Mouse (Mus musculus) lung, postnatal 0 days (tissue): ENCODE measurements at regions not wholly inside any gene's neighbourhood (a gene's known extent, or its start where the extent isn't known, plus 50 kb on each side); places are given as distances from the start of the nearest gene placed in this dataset.

Experiments
- ATAC-seq: fragments of 200-750 bp; cut with Nextera tagmentation; 2 replicates; pipeline ENCODE4 v1.8.0; 2017; ENCODE audit warnings: moderate library complexity
- DNase-seq: peaks from one replicate; pipeline ENCODE4 v3.0.0-alpha.2; 2016; ENCODE audit warnings: low spot score
- H3K27ac ChIP-seq: fragments of 300-500 bp; sonication (generic); 2 replicates; pipeline ENCODE4 v1.5.1; 2014; ENCODE audit warnings: antibody characterized with exemption, mild to moderate bottlenecking, low read length, mixed read lengths
- H3K27me3 ChIP-seq: fragments of 300-500 bp; sonication (generic); replicated peaks from 2 replicates; pipeline ENCODE4 v1.6.1; 2014; ENCODE audit warnings: low read length, mixed read lengths; ENCODE audit not compliant: insufficient read depth
- H3K36me3 ChIP-seq: fragments of 300-500 bp; sonication (generic); 2 replicates; pipeline ENCODE4 v1.6.1; 2014; ENCODE audit warnings: low read length, mixed read lengths; ENCODE audit not compliant: insufficient read depth
- H3K4me1 ChIP-seq: fragments of 300-500 bp; sonication (generic); 2 replicates; pipeline ENCODE4 v1.6.1; 2014; ENCODE audit warnings: antibody characterized with exemption, low read depth, low read length, mixed read lengths; ENCODE audit not compliant: insufficient read depth
- H3K4me2 ChIP-seq: fragments of 300-500 bp; sonication (generic); replicated peaks from 2 replicates; pipeline ENCODE4 v1.6.1; 2014; ENCODE audit warnings: low read depth, mild to moderate bottlenecking, low read length, moderate library complexity, mixed read lengths
- H3K4me3 ChIP-seq: fragments of 300-500 bp; sonication (generic); 2 replicates; pipeline ENCODE4 v1.5.1; 2014; ENCODE audit warnings: low read depth, low read length
- H3K9ac ChIP-seq: fragments of 300-500 bp; sonication (generic); replicated peaks from 2 replicates; pipeline ENCODE4 v1.6.1; 2014; ENCODE audit warnings: low read depth, mild to moderate bottlenecking
- H3K9me3 ChIP-seq: fragments of 300-500 bp; sonication (generic); 2 replicates; pipeline ENCODE4 v1.6.1; 2016; ENCODE audit warnings: low read length, mixed read lengths
- CTCF ChIP-seq: IDR thresholded peaks from 2 replicates; pipeline ENCODE4 v1.5.1; 2016; ENCODE audit warnings: antibody characterized with exemption, mild to moderate bottlenecking
- EP300 ChIP-seq: IDR thresholded peaks from 2 replicates; pipeline ENCODE4 v1.6.1; 2016; ENCODE audit warnings: antibody characterized with exemption, mild to moderate bottlenecking, control low read depth
- WGBS: fragments of 180-500 bp; shearing (Covaris S2); extraction: QIAGEN DNeasy Blood & Tissue Kit; methylation state at CpG from one replicate; pipeline ENCODE4 v1.1.7; 2014; 5-methylcytosine and 5-hydroxymethylcytosine counted together

DNA sequence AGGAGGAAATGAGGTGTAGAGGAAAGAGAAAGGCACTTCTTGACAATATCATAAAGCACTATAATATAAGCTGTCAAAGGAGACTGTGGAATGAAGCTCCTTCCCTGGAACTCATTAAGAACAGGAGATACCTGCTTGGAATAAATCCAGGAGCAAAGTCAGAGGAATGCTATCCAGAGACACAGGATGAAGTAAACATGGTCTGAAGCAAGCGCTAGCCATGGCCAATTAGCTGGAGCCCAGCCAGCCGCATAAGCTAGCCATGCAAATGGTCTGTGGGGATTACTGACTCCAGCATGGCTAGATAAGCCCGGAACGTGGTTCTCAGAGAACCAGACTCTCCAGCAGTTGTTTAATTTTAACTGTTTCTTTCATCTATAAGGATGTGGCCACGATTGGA lies 54.9 kb upstream of the Gpc3 start:
- ATAC-seq (no peak), DNase-seq (no peak)
- 27% methylated on average over 5 of the region's 5 CpGs for WGBS
- no peak for TF ChIP-seq EP300
- TF ChIP-seq CTCF, result no peak
- Histone ChIP-seq H3K27me3 (no peaks in the 10 kb centered on the region), H3K4me2 (no peak overlapping the region), H3K9me3 (no peaks in the 10 kb centered on the region), H3K4me3 (no peak overlapping the region), H3K4me1 (no peaks in the 10 kb centered on the region), H3K36me3 (no peaks in the 10 kb centered on the region), H3K9ac (no peak overlapping the region), H3K27ac (no peak overlapping the region)

DNA sequence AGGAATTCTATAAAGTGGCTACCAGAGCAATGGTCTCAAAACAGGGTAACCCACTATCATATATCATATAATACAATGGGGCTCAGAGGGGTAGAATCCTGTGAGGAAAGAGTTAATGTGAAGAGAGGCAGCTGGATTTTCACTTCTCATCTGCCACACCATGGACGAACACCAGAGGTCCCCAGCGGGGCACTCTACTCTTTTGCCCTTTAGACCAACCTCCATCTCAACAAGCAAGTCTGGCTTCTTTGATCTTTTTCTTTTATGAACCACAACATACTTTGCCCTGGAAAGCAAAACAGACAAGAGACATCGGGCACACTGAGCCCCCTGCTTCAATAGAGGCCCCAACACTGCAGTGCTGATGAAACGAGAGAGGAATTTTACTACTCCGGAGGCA lies 65.3 kb upstream of the Gpc3 start:
- H3K36me3 ChIP-seq, result no peaks in the 10 kb centered on the region
- DNase-seq (peak; percentile 23), ATAC-seq (no peak)
- no peak overlapping the region for H3K4me2 ChIP-seq
- H3K9me3 ChIP-seq, result no peaks in the 10 kb centered on the region
- no peaks in the 10 kb centered on the region for H3K4me1 ChIP-seq
- no peak overlapping the region for H3K9ac ChIP-seq
- no peak overlapping the region for H3K27ac ChIP-seq
- no peak overlapping the region for H3K4me3 ChIP-seq
- 19% methylated on average over 5 of the region's 5 CpGs for WGBS
- H3K27me3 ChIP-seq, result no peaks in the 10 kb centered on the region
- TF ChIP-seq CTCF, result peak; percentile 46
- TF ChIP-seq EP300, result no peak

DNA sequence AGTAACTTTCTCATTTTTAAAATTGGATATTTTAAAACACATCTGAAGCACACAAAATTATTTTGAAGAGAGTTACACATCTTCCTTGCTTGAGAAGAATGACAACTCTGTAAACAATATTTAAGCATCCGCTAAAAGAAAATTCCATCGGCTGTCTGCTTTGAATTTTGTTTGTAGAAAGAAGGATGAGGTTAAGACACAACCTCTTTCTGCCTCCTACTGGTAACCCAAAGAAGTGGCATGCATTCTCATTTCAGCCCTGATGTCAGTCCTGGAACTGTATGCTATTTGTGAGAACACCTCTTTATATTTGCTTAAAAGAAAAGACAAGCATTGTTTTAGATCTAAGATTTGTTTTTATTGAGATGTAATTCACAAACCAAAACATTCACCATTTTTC lies 80.6 kb upstream of the Gpc3 start:
- no peak overlapping the region for H3K4me3 ChIP-seq
- ATAC-seq (no peak), DNase-seq (peak; percentile 41)
- no peaks in the 10 kb centered on the region for H3K9me3 ChIP-seq
- H3K4me1 ChIP-seq, result no peaks in the 10 kb centered on the region
- no peak overlapping the region for H3K4me2 ChIP-seq
- 34% methylated on average over 2 of the region's 2 CpGs for WGBS
- TF ChIP-seq CTCF (peak; percentile 64), EP300 (no peak)
- no peaks in the 10 kb centered on the region for H3K27me3 ChIP-seq
- no peaks in the 10 kb centered on the region for H3K36me3 ChIP-seq
- no peak overlapping the region for H3K9ac ChIP-seq
- H3K27ac ChIP-seq, result no peak overlapping the region

DNA sequence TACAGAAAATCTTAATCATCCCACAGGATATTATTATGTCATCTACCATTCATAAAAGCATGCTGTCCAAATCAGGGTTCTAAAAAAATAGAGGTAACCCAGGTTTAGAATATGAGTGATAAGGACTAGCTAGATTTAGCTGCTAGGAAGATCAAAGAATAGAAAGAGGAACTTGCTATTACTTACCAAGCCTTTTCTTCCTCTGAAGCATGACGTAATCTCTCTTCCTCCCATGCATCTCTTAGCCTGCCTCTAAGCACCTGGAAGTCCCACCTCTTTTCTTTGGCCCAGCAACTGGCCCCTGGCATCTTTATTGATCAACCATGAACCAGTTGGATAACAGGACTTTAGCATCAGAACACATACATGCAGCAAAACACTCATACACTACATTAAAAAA lies 85.9 kb upstream of the Gpc3 start:
- 62% methylated on average over 1 of the region's 1 CpGs for WGBS
- no peaks in the 10 kb centered on the region for H3K9me3 ChIP-seq

DNA sequence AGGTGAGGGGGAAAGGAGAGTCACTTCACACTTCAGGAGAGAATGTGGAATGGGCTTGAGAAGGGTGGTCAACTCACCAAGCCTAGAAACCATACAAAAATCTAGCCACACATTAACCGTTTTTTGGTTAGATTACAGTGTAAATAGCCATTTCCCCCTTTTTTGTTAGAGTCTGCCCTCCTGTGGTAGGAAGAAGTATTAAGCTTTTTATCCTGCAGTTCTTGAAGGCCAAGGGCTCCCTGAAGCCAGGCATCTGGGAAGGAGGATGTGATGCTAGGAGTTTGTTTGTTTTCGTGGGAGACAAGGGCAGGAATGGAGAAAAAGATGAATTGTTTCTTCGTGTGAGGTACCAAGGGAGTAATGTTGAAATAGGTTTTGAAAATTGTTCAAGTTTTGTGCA lies 73.5 kb upstream of the Ccdc160 start:
- H3K36me3 ChIP-seq, result no peaks in the 10 kb centered on the region
- H3K9ac ChIP-seq, result no peak overlapping the region
- peak; percentile 14 for DNase-seq
- WGBS, result 15% methylated on average over 3 of the region's 3 CpGs
- ATAC-seq, result no peak
- H3K27me3 ChIP-seq, result no peaks in the 10 kb centered on the region
- no peak overlapping the region for H3K27ac ChIP-seq
- no peaks in the 10 kb centered on the region for H3K4me1 ChIP-seq
- no peaks in the 10 kb centered on the region for H3K9me3 ChIP-seq
- no peak overlapping the region for H3K4me3 ChIP-seq
- H3K4me2 ChIP-seq, result no peak overlapping the region
- TF ChIP-seq CTCF (peak; percentile 58), EP300 (no peak)

More for the DNA sequence above, 85.9 kb upstream of the Gpc3 start:
- Histone ChIP-seq H3K36me3 (no peaks in the 10 kb centered on the region), H3K4me2 (no peak overlapping the region), H3K4me3 (no peak overlapping the region), H3K9ac (no peak overlapping the region), H3K27me3 (no peaks in the 10 kb centered on the region), H3K4me1 (no peaks in the 10 kb centered on the region), H3K27ac (no peak overlapping the region)
- DNase-seq (no peak), ATAC-seq (no peak)
- TF ChIP-seq EP300 (no peak), CTCF (no peak)

GRCm38 (mm10) chrX:52738116-52738515 lies 52.9 kb upstream of the Ccdc160 start:
- no peak for DNase-seq
- no peak for TF ChIP-seq EP300
- no peak for TF ChIP-seq CTCF
- H3K4me3 ChIP-seq, result no peak overlapping the region
- no peaks in the 10 kb centered on the region for H3K4me1 ChIP-seq
- no peak overlapping the region for H3K9ac ChIP-seq
- ATAC-seq, result no peak
- 60% methylated on average over 3 of the region's 3 CpGs for WGBS
- H3K4me2 ChIP-seq, result no peak overlapping the region
- no peaks in the 10 kb centered on the region for H3K36me3 ChIP-seq
- H3K27me3 ChIP-seq, result no peaks in the 10 kb centered on the region
- H3K27ac ChIP-seq, result no peak overlapping the region
- H3K9me3 ChIP-seq, result no peaks in the 10 kb centered on the region
